15 mouse cellular contexts compared by ENCODE assay signal in genomic region chr5:98179606-98180005, GRCm38 (mm10). TPM values are rescaled to one million over a fixed set of nuclear protein-coding genes. Genes with fewer than 3 reads are reported as not detected.
A peak's percentile ranks its signal among the peaks of the same experiment; 100 is the strongest.
DNase-seq lines count a peak whose midpoint lies in the region; ATAC-seq and TF ChIP-seq lines count a peak whose summit lies in the region.
"Had no signal": no experiment of that assay in that cellular context is flagged by ENCODE, and none has a peak within 500 bp of the region (broad histone marks: within the 10 kb centered on the region; RNA-seq: fewer than 3 reads in every experiment).

No protein-coding gene starts in this region.

- H3K4me1 ChIP-seq in forebrain, embryonic 10.5 days: peaks cover 48% of the 10 kb centered on the region
- H3K4me1 ChIP-seq in hindbrain, embryonic 16.5 days (ENCODE audit: control insufficient read depth, insufficient read depth, low read depth, low read length): peaks cover 13% of the 10 kb centered on the region
- H3K4me1 ChIP-seq in neural tube, embryonic 13.5 days (replicated peaks): peaks cover 55% of the 10 kb centered on the region
- H3K4me1 ChIP-seq in thymus, adult 2 months (replicated peaks; ENCODE audit: control insufficient read depth, insufficient read depth, low read length): no peaks in the 10 kb centered on the region; the same call in 1 of the 2 replicates

- no peak overlapping the region for H3K27ac ChIP-seq in forebrain, embryonic 10.5 days
- H3K27ac ChIP-seq in hindbrain, embryonic 16.5 days (ENCODE audit: low read depth, low read length): peak overlapping the region; percentile 60
- peak overlapping the region; percentile 89 for H3K27ac ChIP-seq in neural tube, embryonic 13.5 days (replicated peaks)
- H3K27ac ChIP-seq in thymus, adult 2 months (ENCODE audit: control insufficient read depth, insufficient read depth, low read length): no peak overlapping the region
- H3K27ac ChIP-seq: embryonic facial prominence, embryonic 13.5 days; stomach, embryonic 15.5 days had no signal

- no peak for DNase-seq in frontal cortex, postnatal 14 days (ENCODE audit: low spot score in 2 of 2)
- DNase-seq in forebrain, embryonic 10.5 days (ENCODE audit: extremely low spot score, low spot score): peak; percentile 45
- no peak for DNase-seq in Muller cell, postnatal 12 days (ENCODE audit: inconsistent ontology term)
- DNase-seq in thymus, adult 2 months: no peak
- no peak for DNase-seq in urinary bladder, postnatal 36 days (ENCODE audit: low spot score in 2 of 2)
- DNase-seq: gastrocnemius, postnatal 36 days; kidney, postnatal 25 days; liver, postnatal 0 days had no signal

- H3K9me3 ChIP-seq in forebrain, embryonic 10.5 days: no peaks in the 10 kb centered on the region
- no peaks in the 10 kb centered on the region for H3K9me3 ChIP-seq in hindbrain, embryonic 16.5 days (ENCODE audit: control insufficient read depth, low read length)
- H3K9me3 ChIP-seq in neural tube, embryonic 13.5 days: no peaks in the 10 kb centered on the region
- H3K9me3 ChIP-seq: embryonic facial prominence, embryonic 13.5 days; stomach, embryonic 15.5 days had no signal

- H3K27me3 ChIP-seq in forebrain, embryonic 10.5 days (ENCODE audit: poor library complexity, severe bottlenecking): peaks cover 100% of the 10 kb centered on the region
- peaks cover 12% of the 10 kb centered on the region for H3K27me3 ChIP-seq in hindbrain, embryonic 16.5 days (replicated peaks; ENCODE audit: control insufficient read depth, insufficient read depth, low read length)
- peaks cover 81% of the 10 kb centered on the region for H3K27me3 ChIP-seq in neural tube, embryonic 13.5 days
- peaks cover 38% of the 10 kb centered on the region for H3K27me3 ChIP-seq in thymus, adult 2 months (ENCODE audit: control insufficient read depth, insufficient read depth, low read length)

- peak overlapping the region; percentile 48 for H3K9ac ChIP-seq in hindbrain, embryonic 16.5 days (ENCODE audit: low read depth, low read length)
- peak overlapping the region; percentile 81; the same call in 1 of the 2 replicates for H3K9ac ChIP-seq in neural tube, embryonic 13.5 days
- H3K9ac ChIP-seq: liver, postnatal 0 days; stomach, embryonic 15.5 days had no signal

- no peak for TF ChIP-seq CTCF in thymus, adult 2 months (IDR thresholded peaks at IDR 0.05; ENCODE audit: borderline replicate concordance, control insufficient read depth, extremely low read depth, insufficient read depth, low read length, poor library complexity)

- peak; percentile 29 for ATAC-seq in frontal cortex, adult (ENCODE audit: low TSS enrichment)
- ATAC-seq in hindbrain, embryonic 16.5 days: no peak
- 0 out of 2 replicates have a peak, but pooled peaks have one; percentile 9 for ATAC-seq in neural tube, embryonic 13.5 days (ENCODE audit: low read depth)
- ATAC-seq: liver, postnatal 0 days had no signal

- WGBS in forebrain, embryonic 10.5 days: under 1% methylated on average over 12 of the region's 12 CpGs
- WGBS in hindbrain, embryonic 16.5 days: 1% methylated on average over 12 of the region's 12 CpGs
- WGBS in neural tube, embryonic 13.5 days: under 1% methylated on average over 12 of the region's 12 CpGs
- 17% methylated on average over 12 of the region's 12 CpGs for WGBS in thymus, adult 2 months

- peak overlapping the region; percentile 62 for H3K4me2 ChIP-seq in hindbrain, embryonic 16.5 days (ENCODE audit: low read length)
- peak overlapping the region; percentile 89 for H3K4me2 ChIP-seq in neural tube, embryonic 13.5 days
- H3K4me2 ChIP-seq: stomach, embryonic 15.5 days had no signal

- TF ChIP-seq POLR2A in thymus, adult 2 months (IDR thresholded peaks at IDR 0.05; ENCODE audit: control insufficient read depth, extremely low read depth, insufficient read depth, low read length, poor library complexity): no peak

- peak overlapping the region; percentile 46; the same call in 1 of the 2 replicates for H3K4me3 ChIP-seq in forebrain, embryonic 10.5 days
- H3K4me3 ChIP-seq in hindbrain, embryonic 16.5 days (ENCODE audit: low read length): peak overlapping the region; percentile 46
- H3K4me3 ChIP-seq in neural tube, embryonic 13.5 days: peak overlapping the region; percentile 56
- H3K4me3 ChIP-seq in thymus, adult 2 months (ENCODE audit: control insufficient read depth, insufficient read depth, low read length): no peak overlapping the region
- H3K4me3 ChIP-seq: embryonic facial prominence, embryonic 13.5 days; megakaryocyte, embryonic 14.5 days; stomach, embryonic 15.5 days had no signal

- no peaks in the 10 kb centered on the region for H3K36me3 ChIP-seq in forebrain, embryonic 10.5 days (replicated peaks)
- H3K36me3 ChIP-seq in hindbrain, embryonic 16.5 days (ENCODE audit: control insufficient read depth, insufficient read depth, low read length): no peaks in the 10 kb centered on the region
- H3K36me3 ChIP-seq in neural tube, embryonic 13.5 days: no peaks in the 10 kb centered on the region
- no peaks in the 10 kb centered on the region for H3K36me3 ChIP-seq in thymus, adult 2 months (ENCODE audit: control insufficient read depth, insufficient read depth, low read length)
- H3K36me3 ChIP-seq: embryonic facial prominence, embryonic 13.5 days; stomach, embryonic 15.5 days had no signal

RNA-seq across cellular contexts. Expression of gene Prdm8, which starts 12.6 kb away (rescaled TPM):
- 0.05 TPM in 2 replicates for polyA plus RNA-seq in forebrain, embryonic 10.5 days (2016; fragmentation: Nextera tagmentation; extraction: Ambion mirVana)
- 3.1 and 3.2 TPM in 2 replicates for polyA plus RNA-seq in hindbrain, embryonic 16.5 days (2015; fragmentation: Nextera tagmentation; extraction: Ambion mirVana)
- 3.5 and 3.8 TPM in 2 replicates for polyA plus RNA-seq in neural tube, embryonic 13.5 days (2015; fragmentation: Nextera tagmentation; extraction: Ambion mirVana)
- 0.09 and 0.19 TPM in 2 replicates for polyA plus RNA-seq in thymus, adult 2 months (2012; rRNA removed)
- polyA plus RNA-seq: heart, postnatal 0 days; liver, postnatal 0 days had no signal

Comparison
In these comparisons a context has a peak if more than half of its experiments do, and no peak if none do; other contexts are left out.
1. H3K27ac ChIP-seq: peak in hindbrain, embryonic 16.5 days (single experiment) and neural tube, embryonic 13.5 days (single experiment); none in forebrain, embryonic 10.5 days (single experiment) and thymus, adult 2 months (single experiment).